Mouse (Mus musculus) erythroblast, adult 5-6 weeks (primary cell): Measurements from ENCODE around the gene Pex3. TPM values are rescaled to one million over a fixed set of nuclear protein-coding genes. Genes with fewer than 3 reads are reported as not detected.
A peak's percentile ranks its signal among the peaks of the same experiment; 100 is the strongest.

Experiments used
- ATAC-seq: replicated peaks from 2 replicates; pipeline ENCODE4 v1.8.0; 2016; ENCODE audit warnings: moderate number of reproducible peaks, mild to moderate bottlenecking, moderate TSS enrichment, inconsistent platforms; ENCODE audit not compliant: poor library complexity, low FRiP score, severe bottlenecking
- total RNA-seq, 2 experiments: library from RNA; stranded (forward) in 1 of 2; stranded (reverse) in 1 of 2; fragments of 150-400 nt in 1 of 2; fragments of 200-764, 138-1000 nt in 1 of 2; gene quantifications; 2 replicates each; pipeline versions ENCODE4 v1.2.3 to v1.2.4; 2015 to 2017; ENCODE audit warnings: low replicate concordance in 2 of 2

The Pex3 gene
- total RNA-seq (2015; ENCODE audit: low replicate concordance): 10.0 and 11.7 TPM in 2 replicates
- 4.2 and 8.7 TPM in 2 replicates for total RNA-seq (2017; ENCODE audit: low replicate concordance)

- ATAC-seq: peak; percentile 99
Observed at GRCm38 (mm10) chr10:13552646-13553497, at the start of gene Pex3, which contains the start of gene Adat2. Gene Pex3, minus strand, starts transcription at chr10:13553142. Gene Adat2, plus strand, starts transcription at chr10:13552894.

DNA sequence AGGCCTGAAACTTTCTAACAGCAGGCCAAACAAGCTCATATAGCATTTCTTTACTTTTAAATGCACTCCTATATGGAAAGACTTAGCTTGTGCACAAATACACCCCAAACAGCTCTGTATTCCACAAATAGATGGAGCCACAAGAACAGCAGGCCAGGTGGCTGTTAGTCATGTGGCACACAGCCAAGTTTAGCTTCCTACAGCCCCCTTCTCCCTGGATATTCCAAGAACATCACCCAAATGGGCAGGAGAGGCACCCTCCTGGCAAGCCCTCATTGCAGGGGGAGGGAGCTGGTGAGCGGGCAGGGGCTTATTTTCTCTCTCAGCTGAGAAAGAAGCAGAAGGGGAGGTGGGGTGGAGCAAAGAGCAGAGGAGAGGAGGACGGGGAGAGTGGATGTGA, 48.0 kb upstream of the Pex3 start:
- no peak for ATAC-seq

DNA sequence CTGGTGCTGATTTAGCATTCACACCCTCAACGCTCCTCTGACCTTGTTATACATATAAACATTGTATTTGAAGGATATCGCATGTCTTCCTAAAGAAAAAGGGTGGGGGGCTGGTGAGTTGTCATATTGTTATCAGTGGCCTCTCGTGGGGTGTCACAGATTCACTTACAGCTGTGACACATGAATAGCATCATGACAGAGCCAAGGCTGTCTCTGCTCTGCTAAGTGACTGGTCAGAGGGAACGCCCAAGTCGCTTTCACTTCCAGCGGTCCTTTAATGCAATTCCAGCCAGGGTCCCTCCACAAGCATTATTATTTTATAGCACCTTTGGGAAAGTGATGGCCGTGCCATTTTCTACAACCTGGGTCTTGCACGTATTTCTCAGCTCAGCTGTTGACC, 44.5 kb upstream of the Pex3 start:
- no peak for ATAC-seq

DNA sequence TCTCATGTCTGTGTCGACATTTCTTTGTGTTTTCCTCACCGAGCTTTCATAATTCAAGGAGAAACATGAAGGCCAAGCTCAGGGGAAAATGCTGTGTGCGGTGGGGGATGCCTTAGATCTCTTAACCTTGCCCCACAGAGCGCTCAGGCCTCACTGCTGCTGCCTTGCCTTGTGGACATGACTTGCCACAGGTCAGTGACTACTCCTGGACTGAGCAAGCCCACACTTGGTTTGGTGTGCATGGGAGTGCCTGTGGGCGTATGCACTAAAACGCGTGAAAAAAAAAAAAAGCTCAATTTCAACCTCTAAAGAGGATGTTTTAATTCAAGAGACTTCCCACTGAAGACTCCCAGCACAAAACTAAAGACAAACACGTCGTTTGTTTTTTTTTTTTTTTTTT, 43.9 kb upstream of the Pex3 start:
- no peak for ATAC-seq

GRCm38 (mm10) chr10:13596073-13596472, 43.1 kb upstream of the Pex3 start:
- no peak for ATAC-seq

DNA sequence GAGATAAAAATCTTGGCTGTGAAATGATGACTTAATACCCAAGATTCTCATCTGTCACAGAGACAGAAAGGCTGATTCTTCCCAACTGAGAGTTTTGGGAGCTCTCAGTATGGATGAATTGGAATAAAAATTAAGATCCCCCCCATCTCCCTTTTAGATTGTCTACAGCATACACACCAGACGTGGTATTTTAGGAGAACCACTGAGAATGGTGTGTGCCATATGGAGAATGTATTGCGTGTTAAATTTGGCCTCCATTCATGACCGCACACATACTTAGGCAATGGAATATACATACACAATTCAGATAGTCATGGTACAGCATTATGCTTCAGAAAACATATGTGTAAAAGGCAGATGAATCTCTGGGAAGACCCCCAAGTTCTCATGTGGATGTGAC, 40.6 kb upstream of the Pex3 start:
- ATAC-seq: no peak

- ATAC-seq: no peak
Observed at GRCm38 (mm10) chr10:13592196-13592595, 39.3 kb upstream of the Pex3 start.

- ATAC-seq: no peak
Observed at GRCm38 (mm10) chr10:13587914-13588313, 35.0 kb upstream of the Pex3 start.

DNA sequence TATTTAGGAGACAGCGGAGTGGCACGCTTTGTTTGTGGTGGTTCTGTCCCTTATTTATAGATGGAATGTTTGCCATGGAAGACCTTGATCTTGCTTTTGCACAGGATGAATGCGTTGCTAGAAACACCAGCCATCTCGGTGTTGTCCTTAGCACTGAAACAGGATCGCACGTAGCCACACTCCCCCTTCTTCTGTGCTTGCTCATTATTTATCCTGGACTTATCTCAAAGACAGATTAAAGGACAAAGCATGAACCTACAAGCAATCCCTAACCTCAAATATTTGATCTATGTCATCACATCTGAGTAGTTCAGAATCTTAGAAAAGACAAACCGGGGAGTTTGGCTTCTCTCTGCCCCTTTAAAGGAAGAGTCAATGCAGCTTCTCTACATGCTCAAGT, 24.2 kb upstream of the Pex3 start:
- ATAC-seq: no peak

GRCm38 (mm10) chr10:13572410-13572809, 19.5 kb upstream of the Pex3 start:
- ATAC-seq: no peak

- no peak for ATAC-seq
Observed at GRCm38 (mm10) chr10:13572003-13572402, 19.1 kb upstream of the Pex3 start.

- no peak for ATAC-seq
Observed at GRCm38 (mm10) chr10:13570697-13571538, 18.0 kb upstream of the Pex3 start.

- ATAC-seq: no peak
Observed at GRCm38 (mm10) chr10:13569818-13570217, 16.9 kb upstream of the Pex3 start.

DNA sequence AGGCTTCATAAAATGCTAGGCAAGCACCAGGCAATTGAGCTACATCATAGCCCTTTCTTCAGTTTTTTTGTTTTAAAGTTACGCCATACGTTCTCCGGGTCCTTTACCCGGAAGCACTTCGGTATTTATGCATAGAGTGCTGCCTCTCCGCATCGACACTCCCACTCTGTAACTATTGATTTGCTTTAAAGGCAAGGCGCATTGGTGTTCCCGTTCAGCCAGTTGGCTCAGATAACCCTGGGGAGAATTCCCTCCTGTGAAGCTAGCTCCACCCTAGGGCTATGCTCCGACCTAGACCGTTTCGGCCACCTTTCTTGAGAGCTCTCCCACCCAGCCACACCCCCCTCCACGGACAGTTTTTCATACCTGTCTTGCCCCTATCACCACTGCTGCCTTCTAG, 13.5 kb upstream of the Pex3 start:
- no peak for ATAC-seq

GRCm38 (mm10) chr10:13565080-13565448, 12.1 kb upstream of the Pex3 start:
- ATAC-seq: no peak

- no peak for ATAC-seq
Observed at GRCm38 (mm10) chr10:13564364-13565079, 11.6 kb upstream of the Pex3 start.

- no peak for ATAC-seq
Observed at GRCm38 (mm10) chr10:13560014-13560674, 7.2 kb upstream of the Pex3 start.

DNA sequence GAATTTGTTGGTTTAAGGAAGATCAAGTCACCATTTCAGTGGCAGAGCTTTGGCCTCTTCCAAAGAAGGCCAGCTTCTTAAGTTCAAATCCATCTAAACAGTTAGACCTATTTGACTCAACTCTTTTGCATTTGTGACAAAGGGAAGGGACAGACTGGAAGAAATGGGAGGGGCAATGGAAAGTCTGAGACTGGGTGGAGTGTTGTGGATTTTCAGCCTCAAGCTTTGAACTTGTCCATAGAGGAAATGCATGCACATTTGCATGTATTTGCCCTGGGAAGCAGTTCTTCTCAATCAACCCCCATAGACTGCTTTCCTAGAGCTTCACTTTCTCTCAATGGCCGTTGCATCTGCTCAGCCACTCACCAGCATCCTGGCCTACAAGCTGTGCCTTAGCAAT, 1.4 kb upstream of the Pex3 start:
- no peak for ATAC-seq

DNA sequence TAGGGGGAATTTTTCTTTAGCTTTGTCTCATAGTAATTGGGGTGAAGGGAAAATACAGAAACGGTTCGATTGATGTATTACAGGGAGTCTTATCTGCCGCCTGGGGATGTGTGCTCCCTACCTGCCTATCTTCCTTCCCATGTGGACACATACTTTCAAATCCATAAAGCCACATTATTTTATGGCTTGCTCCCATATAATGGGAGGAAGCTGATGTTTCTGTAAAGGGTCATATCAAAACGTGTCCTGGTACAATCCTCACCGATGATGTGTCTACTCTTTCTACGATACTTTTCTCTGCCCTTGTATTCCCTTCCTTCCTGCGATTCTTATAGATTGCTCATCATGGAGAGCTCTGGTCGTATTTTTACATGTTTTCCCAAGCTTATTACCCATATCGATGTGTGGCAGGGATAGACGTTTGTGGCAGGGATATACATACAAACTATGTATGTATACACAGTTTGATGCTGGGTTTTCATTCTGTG, 600 bp upstream of the Pex3 start:
- peak; percentile 26 for ATAC-seq

DNA sequence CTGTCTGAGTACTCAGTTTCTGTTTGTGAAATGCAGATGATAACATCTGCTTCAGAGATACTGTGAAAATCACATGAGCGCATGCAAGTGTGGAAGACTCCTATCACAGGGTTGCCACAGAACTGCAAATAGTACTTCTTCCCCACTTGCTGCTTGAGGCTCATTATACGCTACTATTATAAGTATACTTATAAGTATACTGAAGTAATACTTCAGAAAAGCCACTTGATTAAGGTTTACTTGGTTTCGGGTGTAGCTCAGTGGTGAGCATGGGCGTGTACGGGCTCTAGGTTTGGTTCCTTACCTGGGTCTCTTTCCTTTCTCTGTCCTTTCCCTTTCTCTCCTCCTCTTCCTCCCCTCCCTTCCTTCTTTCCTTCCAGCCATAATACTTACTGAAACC, 11.2 kb downstream of the Pex3 start:
- ATAC-seq: no peak
